Mouse (Mus musculus): ENCODE results near the gene Rps27rt.

GRCm38 (mm10) chr9:114992528-114992927, 10.0 kb upstream of the Rps27rt start:
- TF ChIP-seq CTCF (IDR thresholded peaks at IDR 0.05; ENCODE audit: borderline replicate concordance, control insufficient read depth, extremely low read depth, insufficient read depth, low read length, poor library complexity), result no peak
- TF ChIP-seq POLR2A (IDR thresholded peaks at IDR 0.05; ENCODE audit: control insufficient read depth, extremely low read depth, insufficient read depth, low read length, poor library complexity), result no peak

Data from thymus, adult 2 months (tissue).